Mouse (Mus musculus): ENCODE data around the gene Lamb3. TPM values are rescaled to one million over a fixed set of nuclear protein-coding genes. Genes with fewer than 3 reads are reported as not detected.

Lamb3 gene
- total RNA-seq, 2 experiments from 2014 or later, result 0.91 to 1.0 TPM

- DNase-seq, result no peak
- intact Hi-C loops (cut with DNase I), result no loop called here
These were observed 6.7 kb upstream of the Lamb3 start for GRCm38 (mm10) chr1:193200640-193201382.

- intact Hi-C loops (cut with DNase I), result no loop called here
- DNase-seq, result no peak
These were observed 6.1 kb upstream of the Lamb3 start, which contains the start of gene Traf3ip3 for GRCm38 (mm10) chr1:193201383-193201778. Traf3ip3 (minus strand) TSS chr1:193201703.

- intact Hi-C loops (cut with DNase I), result no loop called here
- no peak for DNase-seq
These were observed 3.7 kb upstream of the Lamb3 start for GRCm38 (mm10) chr1:193203821-193204220.

- intact Hi-C loops (cut with DNase I), result no loop called here
These were observed 2.1 kb upstream of the Lamb3 start for GRCm38 (mm10) chr1:193205431-193205830.

GRCm38 (mm10) chr1:193208178-193208577, 679 bp downstream of the Lamb3 start:
- intact Hi-C loops (cut with DNase I), result no loop called here
- DNase-seq, result peak; percentile 31

More at GRCm38 (mm10) chr1:193205431-193205830, 2.1 kb upstream of the Lamb3 start:
- DNase-seq, result no peak

- intact Hi-C loops (cut with DNase I), result no loop called here
These were observed 3.9 kb downstream of the Lamb3 start for GRCm38 (mm10) chr1:193211371-193211770.

GRCm38 (mm10) chr1:193214053-193214452, 6.6 kb downstream of the Lamb3 start:
- DNase-seq, result no peak
- intact Hi-C loops (cut with DNase I), result no loop called here

More at GRCm38 (mm10) chr1:193211371-193211770, 3.9 kb downstream of the Lamb3 start:
- no peak for DNase-seq

- intact Hi-C loops (cut with DNase I), result no loop called here
- no peak for DNase-seq
These were observed 8.5 kb downstream of the Lamb3 start for GRCm38 (mm10) chr1:193216000-193216399.

GRCm38 (mm10) chr1:193220408-193220807, 12.9 kb downstream of the Lamb3 start:
- intact Hi-C loops (cut with DNase I), result no loop called here
- DNase-seq, result no peak

- intact Hi-C loops (cut with DNase I), result no loop called here
- DNase-seq, result no peak
These were observed 18.0 kb downstream of the Lamb3 start for GRCm38 (mm10) chr1:193225531-193225930.

GRCm38 (mm10) chr1:193226114-193226513, 18.6 kb downstream of the Lamb3 start:
- intact Hi-C loops (cut with DNase I), result no loop called here

GRCm38 (mm10) chr1:193226724-193227522, 19.4 kb downstream of the Lamb3 start:
- DNase-seq, result no peak

More at GRCm38 (mm10) chr1:193226114-193226513, 18.6 kb downstream of the Lamb3 start:
- DNase-seq, result no peak

GRCm38 (mm10) chr1:193227537-193227936, 20.0 kb downstream of the Lamb3 start:
- intact Hi-C loops (cut with DNase I), result no loop called here
- DNase-seq, result no peak

More at GRCm38 (mm10) chr1:193226724-193227522, 19.4 kb downstream of the Lamb3 start:
- intact Hi-C loops (cut with DNase I), result no loop called here

- intact Hi-C loops (cut with DNase I), result no loop called here
- no peak for DNase-seq
These were observed 22.1 kb downstream of the Lamb3 start for GRCm38 (mm10) chr1:193229570-193229969.

- no peak for DNase-seq
- intact Hi-C loops (cut with DNase I), result no loop called here
These were observed 23.0 kb downstream of the Lamb3 start for GRCm38 (mm10) chr1:193230531-193230930.

GRCm38 (mm10) chr1:193230935-193231334, 23.4 kb downstream of the Lamb3 start:
- intact Hi-C loops (cut with DNase I), result no loop called here
- DNase-seq, result no peak

GRCm38 (mm10) chr1:193232732-193233131, 25.2 kb downstream of the Lamb3 start:
- intact Hi-C loops (cut with DNase I), result no loop called here
- no peak for DNase-seq

- no peak for DNase-seq
- intact Hi-C loops (cut with DNase I), result no loop called here
These were observed 26.7 kb downstream of the Lamb3 start for GRCm38 (mm10) chr1:193234130-193234645.

- intact Hi-C loops (cut with DNase I), result no loop called here
- DNase-seq, result no peak
These were observed 27.4 kb downstream of the Lamb3 start for GRCm38 (mm10) chr1:193234930-193235329.

- no peak for DNase-seq
- intact Hi-C loops (cut with DNase I), result no loop called here
These were observed 30.9 kb downstream of the Lamb3 start for GRCm38 (mm10) chr1:193238426-193238825.

GRCm38 (mm10) chr1:193241436-193241835, 33.9 kb downstream of the Lamb3 start:
- intact Hi-C loops (cut with DNase I), result no loop called here
- DNase-seq, result no peak

All from left cerebral cortex, postnatal 4 days (tissue).